ENCODE assay signal across 14 mouse cellular contexts in genomic region chr14:22710071-22710661, GRCm38 (mm10).
A peak's percentile ranks its signal among the peaks of the same experiment; 100 is the strongest.
DNase-seq lines count a peak whose midpoint lies in the region; ATAC-seq and TF ChIP-seq lines count a peak whose summit lies in the region.
"Had no signal": no experiment of that assay in that cellular context is flagged by ENCODE, and none has a peak within 500 bp of the region (broad histone marks: within the 10 kb centered on the region; RNA-seq: fewer than 3 reads in every experiment).

No protein-coding gene starts in this region.

- no peak for DNase-seq in kidney, postnatal 10 days
- DNase-seq in forebrain, embryonic 14.5 days (ENCODE audit: low spot score) = peak; percentile 70
- DNase-seq in midbrain, embryonic 10.5 days (ENCODE audit: low spot score) = peak; percentile 53
- DNase-seq in spleen, postnatal 14 days (ENCODE audit: low spot score in 2 of 2) = no peak
- DNase-seq in heart, postnatal 14 days = no peak
- DNase-seq in left cerebral cortex, adult 2 months (ENCODE audit: extremely low spot score in 1 of 2, low spot score in 2 of 2) = no peak
- DNase-seq in left cerebral cortex, postnatal 25 days (ENCODE audit: low spot score in 2 of 2) = no peak
- DNase-seq: B cell, adult 2 months; layer of hippocampus, postnatal 36 days; lung, postnatal 10 days had no signal

- 34% methylated on average over 6 of the region's 6 CpGs for WGBS in kidney, embryonic 16.5 days
- 7% methylated on average over 6 of the region's 6 CpGs for WGBS in forebrain, embryonic 14.5 days
- WGBS in midbrain, embryonic 10.5 days = 20% methylated on average over 6 of the region's 6 CpGs

- peaks cover 11% of the 10 kb centered on the region for H3K4me1 ChIP-seq in kidney, embryonic 16.5 days (ENCODE audit: insufficient read depth, low read length)
- peaks cover 10% of the 10 kb centered on the region; the same call in 1 of the 2 replicates for H3K4me1 ChIP-seq in forebrain, embryonic 14.5 days (ENCODE audit: control insufficient read depth, insufficient read depth, low read length)
- peaks cover 35% of the 10 kb centered on the region for H3K4me1 ChIP-seq in midbrain, embryonic 10.5 days

- intact Hi-C loops in heart, postnatal 14 days (cut with DNase I) = no loop called here
- intact Hi-C loops in left cerebral cortex, adult 2 months (cut with DNase I) = no loop called here
- intact Hi-C loops in left cerebral cortex, postnatal 25 days (cut with DNase I) = no loop called here

- ATAC-seq in kidney, embryonic 16.5 days (ENCODE audit: low FRiP score, low TSS enrichment) = peak; percentile 54; the same call in 1 of the 2 replicates
- peak; percentile 72 for ATAC-seq in forebrain, embryonic 14.5 days

- H3K4me2 ChIP-seq in kidney, embryonic 16.5 days (replicated peaks; ENCODE audit: low read depth, low read length) = no peak overlapping the region
- no peak overlapping the region for H3K4me2 ChIP-seq in forebrain, embryonic 14.5 days (ENCODE audit: low read length)
- H3K4me2 ChIP-seq: kidney, embryonic 15.5 days; liver, embryonic 11.5 days had no signal

- no peaks in the 10 kb centered on the region for H3K36me3 ChIP-seq in kidney, embryonic 16.5 days (ENCODE audit: insufficient read depth, low read length)
- H3K36me3 ChIP-seq in forebrain, embryonic 14.5 days (ENCODE audit: control insufficient read depth, insufficient read depth, low read length) = no peaks in the 10 kb centered on the region
- H3K36me3 ChIP-seq in midbrain, embryonic 10.5 days = no peaks in the 10 kb centered on the region
- H3K36me3 ChIP-seq: kidney, embryonic 15.5 days had no signal

- no peak for TF ChIP-seq CTCF in left cerebral cortex, adult 2 months (IDR thresholded peaks at IDR 0.05)

- H3K4me3 ChIP-seq in kidney, embryonic 16.5 days (ENCODE audit: low read length) = no peak overlapping the region
- H3K4me3 ChIP-seq in forebrain, embryonic 14.5 days (ENCODE audit: low read depth, low read length) = no peak overlapping the region
- H3K4me3 ChIP-seq in midbrain, embryonic 10.5 days = peak overlapping the region; percentile 9; the same call in 1 of the 2 replicates
- no peak overlapping the region for H3K4me3 ChIP-seq in left cerebral cortex, adult 2 months
- H3K4me3 ChIP-seq: kidney, embryonic 15.5 days; myocyte had no signal

- H3K9me3 ChIP-seq in kidney, embryonic 16.5 days (ENCODE audit: low read length) = no peaks in the 10 kb centered on the region
- no peaks in the 10 kb centered on the region for H3K9me3 ChIP-seq in forebrain, embryonic 14.5 days (replicated peaks; ENCODE audit: control insufficient read depth, low read length)
- H3K9me3 ChIP-seq in midbrain, embryonic 10.5 days (replicated peaks) = no peaks in the 10 kb centered on the region
- H3K9me3 ChIP-seq: kidney, embryonic 15.5 days had no signal

- no peaks in the 10 kb centered on the region for H3K27me3 ChIP-seq in kidney, embryonic 16.5 days (ENCODE audit: insufficient read depth, low read length)
- peaks cover 33% of the 10 kb centered on the region for H3K27me3 ChIP-seq in forebrain, embryonic 14.5 days (replicated peaks; ENCODE audit: control insufficient read depth, insufficient read depth, low read length)
- peaks cover 24% of the 10 kb centered on the region; the same call in 1 of the 2 replicates for H3K27me3 ChIP-seq in midbrain, embryonic 10.5 days (ENCODE audit: low read depth, poor library complexity, severe bottlenecking)
- H3K27me3 ChIP-seq: kidney, embryonic 15.5 days had no signal

- no peak overlapping the region for H3K9ac ChIP-seq in kidney, embryonic 16.5 days (replicated peaks; ENCODE audit: low read length)
- H3K9ac ChIP-seq in forebrain, embryonic 14.5 days (ENCODE audit: low read length) = no peak overlapping the region
- H3K9ac ChIP-seq: kidney, embryonic 15.5 days had no signal

- H3K27ac ChIP-seq in kidney, embryonic 16.5 days (ENCODE audit: low read length) = no peak overlapping the region
- H3K27ac ChIP-seq in forebrain, embryonic 14.5 days (ENCODE audit: low read depth, low read length) = no peak overlapping the region
- H3K27ac ChIP-seq in midbrain, embryonic 10.5 days (replicated peaks) = peak overlapping the region; percentile 74
- H3K27ac ChIP-seq in left cerebral cortex, adult 2 months = no peak overlapping the region
- H3K27ac ChIP-seq: kidney, embryonic 15.5 days had no signal

Comparison
In these comparisons a context has a peak if more than half of its experiments do, and no peak if none do; other contexts are left out.
1. DNase-seq: peak in forebrain, embryonic 14.5 days (single experiment) and midbrain, embryonic 10.5 days (single experiment); none in kidney, postnatal 10 days (single experiment), spleen, postnatal 14 days (0 of 2), heart, postnatal 14 days (0 of 2), left cerebral cortex, adult 2 months (0 of 2) and left cerebral cortex, postnatal 25 days (0 of 2).